9 mouse cellular contexts compared by ENCODE assay signal in the genomic region with DNA sequence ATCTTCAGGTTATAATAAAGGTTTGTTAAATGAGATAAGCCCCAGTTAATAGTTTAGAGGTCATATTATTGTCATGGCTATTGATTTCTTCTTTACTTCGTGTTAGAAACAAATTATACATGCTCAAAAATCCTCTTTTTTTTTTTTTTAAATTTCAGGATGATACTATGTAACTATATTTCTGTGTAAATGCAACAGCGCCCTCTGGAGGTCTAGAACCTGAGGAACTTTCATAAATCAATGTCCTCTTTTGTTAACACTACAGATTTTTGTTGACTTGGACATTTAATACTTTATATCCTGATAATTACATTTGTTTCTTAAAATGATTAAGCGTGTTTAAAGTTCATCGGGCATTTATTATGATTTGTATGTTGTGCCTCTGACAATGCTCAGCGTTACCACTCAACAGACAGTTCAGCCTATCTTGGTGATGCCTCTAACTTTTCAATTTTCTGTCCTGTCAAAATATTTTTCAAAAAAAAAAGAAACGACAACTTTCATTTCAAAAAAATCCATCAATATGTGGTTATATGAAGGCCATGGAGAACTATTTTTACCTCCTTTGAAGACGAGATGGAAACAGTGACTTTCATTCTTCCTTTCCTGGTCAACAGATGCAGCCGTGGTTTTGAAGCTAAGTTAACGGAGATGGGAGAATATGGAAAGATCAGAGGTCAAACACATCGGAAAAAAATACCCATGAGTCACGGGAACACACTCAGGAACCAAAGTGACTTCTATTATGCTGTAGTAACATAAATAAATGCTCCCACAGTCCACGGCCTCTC.
DNase-seq lines count a peak whose midpoint lies in the region; ATAC-seq and TF ChIP-seq lines count a peak whose summit lies in the region.
"Had no signal": no experiment of that assay in that cellular context is flagged by ENCODE, and none has a peak within 500 bp of the region (broad histone marks: within the 10 kb centered on the region; RNA-seq: fewer than 3 reads in every experiment).

No protein-coding gene starts in this region.

- H3K9me3 ChIP-seq in intestine, embryonic 14.5 days (ENCODE audit: control insufficient read depth, low read length), result no peaks in the 10 kb centered on the region
- H3K9me3 ChIP-seq in intestine, embryonic 15.5 days, result no peaks in the 10 kb centered on the region
- H3K9me3 ChIP-seq in MEL (replicated peaks; ENCODE audit: insufficient read depth, low read length), result no peaks in the 10 kb centered on the region
- H3K9me3 ChIP-seq: lung, embryonic 15.5 days had no signal

- 42% methylated on average over 12 of the region's 12 CpGs for WGBS in intestine, embryonic 14.5 days
- 43% methylated on average over 12 of the region's 12 CpGs for WGBS in intestine, embryonic 15.5 days

- no peak for TF ChIP-seq EP300 in MEL (IDR thresholded peaks at IDR 0.05; ENCODE audit: low read depth in 1 of 2, low read length in 2 of 2)

- peak; percentile 57 for TF ChIP-seq RAD21 in MEL (IDR thresholded peaks at IDR 0.05; ENCODE audit: low read depth, low read length)

- no peaks in the 10 kb centered on the region for H3K79me2 ChIP-seq in MEL (ENCODE audit: control insufficient read depth, insufficient read depth, low read length, poor library complexity)

- peak in 1 of 3 experiments; percentile 51; a peak in 2 of 6 replicates for TF ChIP-seq CTCF in MEL (IDR thresholded peaks at IDR 0.05 in 2 of 3, conservative IDR thresholded peaks at IDR 0.05 in 1 of 3; ENCODE audit: control insufficient read depth in 1 of 3, insufficient read depth in 1 of 3, low read depth in 2 of 3, low read length in 3 of 3, poor library complexity in 1 of 3, severe bottlenecking in 1 of 3)
- 0 out of 2 replicates have a peak, but pooled peaks have one; percentile 1 for TF ChIP-seq CTCF in brain, embryonic 14.5 days (IDR thresholded peaks at IDR 0.05; ENCODE audit: borderline replicate concordance, extremely low read depth, insufficient read depth, insufficient read length)

- intact Hi-C loops in left cerebral cortex, postnatal 4 days (cut with DNase I), result loop anchor here (5.0 to 10.0 kb wide), 3 partner anchors 128 to 1720 kb away; no protein-coding TSS in a partner anchor

- ATAC-seq in intestine, embryonic 14.5 days (replicated peaks; ENCODE audit: low FRiP score, low TSS enrichment, low read depth), result no peak
- no peak for ATAC-seq in intestine, embryonic 15.5 days
- no peak for ATAC-seq in megakaryocyte, adult 5-6 weeks (ENCODE audit: poor library complexity, severe bottlenecking)

- H3K36me3 ChIP-seq in intestine, embryonic 14.5 days (ENCODE audit: control insufficient read depth, insufficient read depth, low read length), result no peaks in the 10 kb centered on the region
- H3K36me3 ChIP-seq in intestine, embryonic 15.5 days, result no peaks in the 10 kb centered on the region
- no peaks in the 10 kb centered on the region for H3K36me3 ChIP-seq in MEL (ENCODE audit: control insufficient read depth in 1 of 2, insufficient read depth in 2 of 2, low read length in 2 of 2)
- no peaks in the 10 kb centered on the region for H3K36me3 ChIP-seq in splenic B cell, adult 2 months (ENCODE audit: control insufficient read depth, insufficient read depth, low read length, poor library complexity, severe bottlenecking)
- H3K36me3 ChIP-seq: lung, embryonic 15.5 days had no signal

- H3K4me2 ChIP-seq in intestine, embryonic 14.5 days (ENCODE audit: low read length), result no peak overlapping the region
- H3K4me2 ChIP-seq in intestine, embryonic 15.5 days (replicated peaks), result no peak overlapping the region
- H3K4me2 ChIP-seq: lung, embryonic 15.5 days had no signal

- H3K27me3 ChIP-seq in intestine, embryonic 14.5 days (replicated peaks; ENCODE audit: control insufficient read depth, insufficient read depth, low read length), result no peaks in the 10 kb centered on the region
- H3K27me3 ChIP-seq in intestine, embryonic 15.5 days (replicated peaks), result no peaks in the 10 kb centered on the region
- H3K27me3 ChIP-seq in MEL (ENCODE audit: control insufficient read depth in 1 of 2, insufficient read depth in 2 of 2, low read length in 2 of 2), result no peaks in the 10 kb centered on the region
- H3K27me3 ChIP-seq in splenic B cell, adult 2 months (ENCODE audit: control insufficient read depth, insufficient read depth, low read length, poor library complexity, severe bottlenecking), result no peaks in the 10 kb centered on the region
- H3K27me3 ChIP-seq: lung, embryonic 15.5 days had no signal

- H3K4me3 ChIP-seq in intestine, embryonic 14.5 days (ENCODE audit: low read depth, low read length), result no peak overlapping the region
- no peak overlapping the region for H3K4me3 ChIP-seq in intestine, embryonic 15.5 days (replicated peaks)
- no peak overlapping the region for H3K4me3 ChIP-seq in MEL (ENCODE audit: control insufficient read depth in 1 of 2, insufficient read depth in 1 of 2, low read depth in 2 of 2, low read length in 2 of 2)
- H3K4me3 ChIP-seq: lung, embryonic 15.5 days had no signal

- DNase-seq in intestine, embryonic 14.5 days (ENCODE audit: low spot score), result peak; percentile 60
- peak; percentile 50 for DNase-seq in MEL (ENCODE audit: low read depth, low spot score)
- DNase-seq in brain, embryonic 14.5 days (ENCODE audit: low read depth), result peak; percentile 86
- DNase-seq in frontal cortex, postnatal 36 days (ENCODE audit: low spot score in 2 of 2), result peak; percentile 40 to 71
- peak; percentile 70 for DNase-seq in left cerebral cortex, postnatal 4 days
- peak; percentile 2 for DNase-seq in splenic B cell, adult 2 months (ENCODE audit: low read depth, low spot score)

- TF ChIP-seq POLR2A in MEL (IDR thresholded peaks at IDR 0.05; ENCODE audit: control insufficient read depth in 1 of 2, insufficient read depth in 1 of 2, low read depth in 1 of 2, low read length in 2 of 2, poor library complexity in 1 of 2), result no peak
- no peak for TF ChIP-seq POLR2A in brain, embryonic 14.5 days (IDR thresholded peaks at IDR 0.05; ENCODE audit: borderline replicate concordance, extremely low read depth, insufficient read depth, insufficient read length, poor library complexity, severe bottlenecking)

- H3K9ac ChIP-seq in intestine, embryonic 14.5 days (ENCODE audit: low read length), result no peak overlapping the region
- H3K9ac ChIP-seq in intestine, embryonic 15.5 days, result no peak overlapping the region
- no peak overlapping the region for H3K9ac ChIP-seq in MEL (ENCODE audit: control insufficient read depth, low read depth, low read length, poor library complexity, severe bottlenecking)
- H3K9ac ChIP-seq: lung, embryonic 15.5 days had no signal

- no peak overlapping the region for H3K27ac ChIP-seq in intestine, embryonic 14.5 days (ENCODE audit: low read depth)
- no peak overlapping the region for H3K27ac ChIP-seq in intestine, embryonic 15.5 days
- no peak overlapping the region for H3K27ac ChIP-seq in MEL (ENCODE audit: control insufficient read depth, low read depth, low read length)
- H3K27ac ChIP-seq: lung, embryonic 15.5 days had no signal

- H3K4me1 ChIP-seq in intestine, embryonic 14.5 days (replicated peaks; ENCODE audit: control insufficient read depth, insufficient read depth, low read length), result no peaks in the 10 kb centered on the region
- H3K4me1 ChIP-seq in intestine, embryonic 15.5 days (replicated peaks), result no peaks in the 10 kb centered on the region
- H3K4me1 ChIP-seq in MEL (ENCODE audit: control insufficient read depth in 1 of 2, insufficient read depth in 2 of 2, low read length in 2 of 2), result no peaks in the 10 kb centered on the region
- H3K4me1 ChIP-seq: lung, embryonic 15.5 days had no signal

TF ChIP-seq in MEL, 35 proteins besides CTCF, POLR2A, EP300 and RAD21:
- TF ChIP-seq CHD1 (IDR thresholded peaks at IDR 0.05; ENCODE audit: low read depth, low read length), result no peak
- peak; percentile 56 for TF ChIP-seq SMC3 (IDR thresholded peaks at IDR 0.05; ENCODE audit: low read depth, low read length)
- TF ChIP-seq ZNF384 (IDR thresholded peaks at IDR 0.05; ENCODE audit: low read depth, low read length), result peak; percentile 70
- peak; percentile 37; the same call in 1 of the 2 replicates for TF ChIP-seq ZC3H11A (IDR thresholded peaks at IDR 0.05; ENCODE audit: low read depth, low read length)

Comparison
In these comparisons a context has a peak if more than half of its experiments do, and no peak if none do; other contexts are left out.
1. DNase-seq: peak in every context shown above with its lines; median percentile 86 in brain, embryonic 14.5 days; 70 in left cerebral cortex, postnatal 4 days; 60 in intestine, embryonic 14.5 days; 56 in frontal cortex, postnatal 36 days; 50 in MEL; 2 in splenic B cell, adult 2 months.